Mouse (Mus musculus) myocyte (in vitro differentiated cells): ENCODE measurements at regions not wholly inside any gene's neighbourhood (a gene's known extent, or its start where the extent isn't known, plus 50 kb on each side); places are given as distances from the start of the nearest gene placed in this dataset.
A peak's percentile ranks its signal among the peaks of the same experiment; 100 is the strongest.

Experiments used
- H3K27me3 ChIP-seq: one replicate; pipeline ENCODE4 v1.6.1; 2011; ENCODE audit not compliant: control insufficient read depth, insufficient read depth, insufficient read length
- H3K36me3 ChIP-seq: one replicate; pipeline ENCODE4 v1.6.1; 2011; ENCODE audit not compliant: control insufficient read depth, insufficient read depth
- H3K4me2 ChIP-seq: one replicate; pipeline ENCODE4 v1.6.1; 2011; ENCODE audit warnings: low read depth, control low read depth
- H3K4me3 ChIP-seq: one replicate; pipeline ENCODE4 v1.5.1; 2011; ENCODE audit warnings: mild to moderate bottlenecking, control low read depth, moderate library complexity
- H3K79me2 ChIP-seq: one replicate; pipeline ENCODE4 v1.6.1; 2011; ENCODE audit not compliant: control insufficient read depth, insufficient read depth
- H3ac ChIP-seq: one replicate; pipeline ENCODE4 v1.6.1; 2011; ENCODE audit not compliant: control insufficient read depth, insufficient read length
- CEBPB ChIP-seq: IDR thresholded peaks from 2 replicates; pipeline ENCODE4 v1.6.1; 2011; ENCODE audit warnings: mild to moderate bottlenecking, moderate library complexity; ENCODE audit not compliant: poor library complexity, insufficient read depth, severe bottlenecking
- E2F4 ChIP-seq: IDR thresholded peaks from one replicate; pipeline ENCODE4 v1.6.1; 2011; ENCODE audit warnings: mild to moderate bottlenecking, control low read depth, moderate library complexity; ENCODE audit not compliant: insufficient read depth
- MAX ChIP-seq: IDR thresholded peaks from one replicate; pipeline ENCODE4 v1.6.1; 2011; ENCODE audit warnings: low read depth, mild to moderate bottlenecking, control low read depth
- MYOD1 ChIP-seq, 3 experiments: IDR thresholded peaks; one replicate each; pipeline ENCODE4 v1.6.1; 2011; ENCODE audit warnings: control low read depth in 2 of 3, low read depth in 2 of 3, mild to moderate bottlenecking in 2 of 3, moderate library complexity in 1 of 3; ENCODE audit not compliant: insufficient read length in 2 of 3, control insufficient read depth in 1 of 3
- MYOG ChIP-seq, 3 experiments: IDR thresholded peaks; one replicate each; pipeline ENCODE4 v1.6.1; 2011; ENCODE audit warnings: control low read depth in 2 of 3, low read depth in 2 of 3, mild to moderate bottlenecking in 2 of 3; ENCODE audit not compliant: insufficient read length in 2 of 3, control insufficient read depth in 1 of 3, insufficient read depth in 1 of 3
- POLR2A ChIP-seq: IDR thresholded peaks from one replicate; pipeline ENCODE4 v1.6.1; 2011; ENCODE audit warnings: low read depth, mild to moderate bottlenecking, control low read depth, moderate library complexity; ENCODE audit not compliant: insufficient read length
- POLR2AphosphoS2 ChIP-seq: IDR thresholded peaks from one replicate; pipeline ENCODE4 v1.6.1; 2011; ENCODE audit warnings: low read depth, control low read depth; ENCODE audit not compliant: insufficient read length
- REST ChIP-seq: IDR thresholded peaks from one replicate; pipeline ENCODE4 v1.6.1; 2011; ENCODE audit warnings: mild to moderate bottlenecking, control low read depth, moderate library complexity; ENCODE audit not compliant: insufficient read depth, insufficient read length
- SRF ChIP-seq: IDR thresholded peaks from one replicate; pipeline ENCODE4 v1.6.1; 2011; ENCODE audit warnings: low read depth; ENCODE audit not compliant: control insufficient read depth, insufficient read length
- TCF12 ChIP-seq: IDR thresholded peaks from one replicate; pipeline ENCODE4 v1.6.1; 2011; ENCODE audit warnings: mild to moderate bottlenecking, control low read depth; ENCODE audit not compliant: poor library complexity, insufficient read depth, severe bottlenecking
- TCF3 ChIP-seq: IDR thresholded peaks from one replicate; pipeline ENCODE4 v1.6.1; 2011; ENCODE audit warnings: low read depth, control low read depth; ENCODE audit not compliant: insufficient read length
- USF1 ChIP-seq: IDR thresholded peaks from one replicate; pipeline ENCODE4 v1.6.1; 2011; ENCODE audit warnings: low read depth, mild to moderate bottlenecking, control low read depth, moderate library complexity

GRCm38 (mm10) chr3:128002905-128003641, 106.9 kb upstream of the Fam241a start:
- H3ac ChIP-seq = no peak overlapping the region
- TF ChIP-seq SRF (no peak), POLR2A (no peak), MYOG (IDR thresholded peaks at IDR 0.05; ENCODE audit: control insufficient read depth in 1 of 3, insufficient read depth in 1 of 3, insufficient read length in 2 of 3, low read depth in 2 of 3) (no peak), CEBPB (no peak)
- H3K36me3 ChIP-seq = no peaks in the 10 kb centered on the region

GRCm38 (mm10) chr3:128001924-128002501, 105.9 kb upstream of the Fam241a start:
- Histone ChIP-seq H3ac (no peak overlapping the region), H3K79me2 (no peaks in the 10 kb centered on the region), H3K36me3 (no peaks in the 10 kb centered on the region), H3K27me3 (no peaks in the 10 kb centered on the region), H3K4me3 (no peak overlapping the region), H3K4me2 (no peak overlapping the region)
- no peak for TF ChIP-seq POLR2AphosphoS2
- no peak for TF ChIP-seq MYOD1 (IDR thresholded peaks at IDR 0.05; ENCODE audit: control insufficient read depth in 1 of 3, insufficient read length in 2 of 3, low read depth in 2 of 3)
- TF ChIP-seq USF1 = no peak
- TF ChIP-seq TCF12 = no peak
- TF ChIP-seq REST = no peak
- no peak for TF ChIP-seq MYOG (IDR thresholded peaks at IDR 0.05; ENCODE audit: control insufficient read depth in 1 of 3, insufficient read depth in 1 of 3, insufficient read length in 2 of 3, low read depth in 2 of 3)
- no peak for TF ChIP-seq CEBPB
- TF ChIP-seq TCF3 = no peak
- TF ChIP-seq E2F4 = no peak

More at GRCm38 (mm10) chr3:128002905-128003641, 106.9 kb upstream of the Fam241a start:
- H3K4me2 ChIP-seq = peak overlapping the region; percentile 59
- H3K27me3 ChIP-seq = no peaks in the 10 kb centered on the region
- no peak overlapping the region for H3K4me3 ChIP-seq
- no peaks in the 10 kb centered on the region for H3K79me2 ChIP-seq

GRCm38 (mm10) chr3:127995678-127996077, 99.6 kb upstream of the Fam241a start:
- TF ChIP-seq CEBPB = no peak
- TF ChIP-seq USF1 = no peak
- no peak for TF ChIP-seq E2F4
- no peak for TF ChIP-seq MYOG (IDR thresholded peaks at IDR 0.05; ENCODE audit: control insufficient read depth in 1 of 3, insufficient read depth in 1 of 3, insufficient read length in 2 of 3, low read depth in 2 of 3)
- no peak for TF ChIP-seq MAX
- TF ChIP-seq TCF12 = no peak
- TF ChIP-seq REST = no peak
- no peak for TF ChIP-seq SRF
- no peak for TF ChIP-seq TCF3
- Histone ChIP-seq H3K36me3 (no peaks in the 10 kb centered on the region), H3ac (no peak overlapping the region), H3K27me3 (no peaks in the 10 kb centered on the region), H3K79me2 (no peaks in the 10 kb centered on the region), H3K4me3 (no peak overlapping the region), H3K4me2 (no peak overlapping the region)

GRCm38 (mm10) chr3:127987583-127987982, 91.5 kb upstream of the Fam241a start:
- TF ChIP-seq SRF = no peak
- no peak for TF ChIP-seq MYOD1 (IDR thresholded peaks at IDR 0.05; ENCODE audit: control insufficient read depth in 1 of 3, insufficient read length in 2 of 3, low read depth in 2 of 3)
- TF ChIP-seq CEBPB = no peak
- TF ChIP-seq REST = no peak
- TF ChIP-seq TCF3 = no peak
- TF ChIP-seq POLR2AphosphoS2 = no peak
- TF ChIP-seq MAX = no peak
- TF ChIP-seq TCF12 = no peak
- no peak for TF ChIP-seq POLR2A
- TF ChIP-seq USF1 = no peak
- TF ChIP-seq MYOG (IDR thresholded peaks at IDR 0.05; ENCODE audit: control insufficient read depth in 1 of 3, insufficient read depth in 1 of 3, insufficient read length in 2 of 3, low read depth in 2 of 3) = no peak

GRCm38 (mm10) chr3:127985165-127985564, 89.0 kb upstream of the Fam241a start:
- no peak for TF ChIP-seq TCF3
- TF ChIP-seq SRF = no peak
- TF ChIP-seq REST = no peak
- TF ChIP-seq TCF12 = no peak
- TF ChIP-seq POLR2AphosphoS2 = no peak
- no peak for TF ChIP-seq CEBPB
- TF ChIP-seq POLR2A = no peak
- no peak for TF ChIP-seq E2F4
- no peak for TF ChIP-seq USF1
- TF ChIP-seq MYOD1 (IDR thresholded peaks at IDR 0.05; ENCODE audit: control insufficient read depth in 1 of 3, insufficient read length in 2 of 3, low read depth in 2 of 3) = no peak
- TF ChIP-seq MYOG (IDR thresholded peaks at IDR 0.05; ENCODE audit: control insufficient read depth in 1 of 3, insufficient read depth in 1 of 3, insufficient read length in 2 of 3, low read depth in 2 of 3) = no peak
- no peak for TF ChIP-seq MAX
- no peak overlapping the region for H3K4me3 ChIP-seq
- H3K36me3 ChIP-seq = no peaks in the 10 kb centered on the region

More at GRCm38 (mm10) chr3:127987583-127987982, 91.5 kb upstream of the Fam241a start:
- Histone ChIP-seq H3ac (no peak overlapping the region), H3K36me3 (no peaks in the 10 kb centered on the region), H3K4me2 (no peak overlapping the region), H3K4me3 (no peak overlapping the region), H3K27me3 (no peaks in the 10 kb centered on the region), H3K79me2 (no peaks in the 10 kb centered on the region)

More at GRCm38 (mm10) chr3:127985165-127985564, 89.0 kb upstream of the Fam241a start:
- Histone ChIP-seq H3K79me2 (no peaks in the 10 kb centered on the region), H3ac (no peak overlapping the region), H3K27me3 (no peaks in the 10 kb centered on the region), H3K4me2 (no peak overlapping the region)
